Mouse (Mus musculus) testis, adult 2 months (tissue): ENCODE measurements around the gene Kit. TPM values are rescaled to one million over a fixed set of nuclear protein-coding genes. Genes with fewer than 3 reads are reported as not detected.
A peak's percentile ranks its signal among the peaks of the same experiment; 100 is the strongest.

Experiments used
- H3K27ac ChIP-seq: fragments of 200-500 bp; 2 replicates; pipeline ENCODE4 v1.5.1; 2012; ENCODE audit warnings: low read depth, low read length; ENCODE audit not compliant: control insufficient read depth, insufficient read depth
- H3K27me3 ChIP-seq: fragments of 200-500 bp; 2 replicates; pipeline ENCODE4 v1.6.1; 2012; ENCODE audit warnings: mild to moderate bottlenecking, low read length, moderate library complexity; ENCODE audit not compliant: control insufficient read depth, insufficient read depth
- H3K36me3 ChIP-seq: fragments of 200-500 bp; 2 replicates; pipeline ENCODE4 v1.6.1; 2012; ENCODE audit warnings: mild to moderate bottlenecking, low read length; ENCODE audit not compliant: control insufficient read depth, insufficient read depth
- H3K4me1 ChIP-seq: fragments of 200-500 bp; 2 replicates; pipeline ENCODE4 v1.6.1; 2012; ENCODE audit warnings: low read length; ENCODE audit not compliant: control insufficient read depth, insufficient read depth
- H3K4me3 ChIP-seq: fragments of 200-500 bp; 2 replicates; pipeline ENCODE4 v1.5.1; 2012; ENCODE audit warnings: low read depth, mild to moderate bottlenecking, low read length, moderate library complexity, mixed read lengths; ENCODE audit not compliant: control insufficient read depth
- CTCF ChIP-seq: fragments of 200-500 bp; IDR thresholded peaks from 2 replicates; pipeline ENCODE4 v1.5.1; 2012; ENCODE audit warnings: low read depth, mild to moderate bottlenecking, inconsistent platforms, low read length, moderate library complexity; ENCODE audit not compliant: control insufficient read depth, insufficient read depth, insufficient replicate concordance
- POLR2A ChIP-seq: fragments of 200-500 bp; IDR thresholded peaks from 2 replicates; pipeline ENCODE4 v1.6.1; 2012; ENCODE audit warnings: low read depth, mild to moderate bottlenecking, inconsistent platforms, low read length, moderate library complexity; ENCODE audit not compliant: control insufficient read depth
- polyA plus RNA-seq: library from polyadenylated mRNA; depleted of rRNA; stranded (reverse); fragments of >200 nt; gene quantifications from 2 replicates; pipeline ENCODE4 v1.2.3, GENCODE M21; 2012; rRNA removed

Kit gene
- 8.9 and 13.8 TPM in 2 replicates for polyA plus RNA-seq

- H3K27me3 ChIP-seq: no peaks in the 10 kb centered on the region
- peaks cover 19% of the 10 kb centered on the region for H3K4me1 ChIP-seq
- no peaks in the 10 kb centered on the region for H3K36me3 ChIP-seq
- peak; percentile 62 for TF ChIP-seq POLR2A
- TF ChIP-seq CTCF: no peak
- H3K4me3 ChIP-seq: peak within 1 kb of the TSS; percentile 81
- H3K27ac ChIP-seq: peak within 1 kb of the TSS; percentile 9; the same call in 1 of the 2 replicates
These were observed at the start of gene Kit for GRCm38 (mm10) chr5:75574852-75575566. TSS of gene Kit (plus strand) at chr5:75574916.

- Histone ChIP-seq H3K4me3 (no peak overlapping the region), H3K27ac (no peak overlapping the region), H3K36me3 (no peaks in the 10 kb centered on the region), H3K4me1 (peaks cover 3% of the 10 kb centered on the region; the same call in 1 of the 2 replicates), H3K27me3 (no peaks in the 10 kb centered on the region)
- no peak for TF ChIP-seq POLR2A
- TF ChIP-seq CTCF: no peak
These were observed 38.6 kb upstream of the Kit start for GRCm38 (mm10) chr5:75536156-75536555.

GRCm38 (mm10) chr5:75537717-75538116 is 37.0 kb upstream of the Kit start:
- H3K4me3 ChIP-seq: no peak overlapping the region
- peaks cover 3% of the 10 kb centered on the region; the same call in 1 of the 2 replicates for H3K4me1 ChIP-seq
- no peaks in the 10 kb centered on the region for H3K36me3 ChIP-seq
- H3K27me3 ChIP-seq: no peaks in the 10 kb centered on the region
- no peak overlapping the region for H3K27ac ChIP-seq
- TF ChIP-seq CTCF (no peak), POLR2A (no peak)

- no peaks in the 10 kb centered on the region for H3K36me3 ChIP-seq
- H3K27me3 ChIP-seq: no peaks in the 10 kb centered on the region
- TF ChIP-seq POLR2A: no peak
- no peak for TF ChIP-seq CTCF
- peaks cover 3% of the 10 kb centered on the region; the same call in 1 of the 2 replicates for H3K4me1 ChIP-seq
- no peak overlapping the region for H3K27ac ChIP-seq
- H3K4me3 ChIP-seq: no peak overlapping the region; the same call in 1 of the 2 replicates
These were observed 36.3 kb upstream of the Kit start for GRCm38 (mm10) chr5:75538458-75538857.

GRCm38 (mm10) chr5:75539098-75539497 is 35.6 kb upstream of the Kit start:
- H3K27me3 ChIP-seq: no peaks in the 10 kb centered on the region
- H3K27ac ChIP-seq: no peak overlapping the region
- TF ChIP-seq CTCF (no peak), POLR2A (no peak)
- no peak overlapping the region for H3K4me3 ChIP-seq
- H3K36me3 ChIP-seq: no peaks in the 10 kb centered on the region
- peaks cover 3% of the 10 kb centered on the region; the same call in 1 of the 2 replicates for H3K4me1 ChIP-seq

GRCm38 (mm10) chr5:75543757-75544156 is 31.0 kb upstream of the Kit start:
- no peaks in the 10 kb centered on the region for H3K27me3 ChIP-seq
- TF ChIP-seq POLR2A (no peak), CTCF (no peak)

GRCm38 (mm10) chr5:75544472-75545264 is 30.0 kb upstream of the Kit start:
- no peak overlapping the region for H3K27ac ChIP-seq
- no peaks in the 10 kb centered on the region for H3K27me3 ChIP-seq
- no peaks in the 10 kb centered on the region for H3K4me1 ChIP-seq
- no peaks in the 10 kb centered on the region for H3K36me3 ChIP-seq
- TF ChIP-seq CTCF: no peak
- TF ChIP-seq POLR2A: no peak
- no peak overlapping the region for H3K4me3 ChIP-seq

More at GRCm38 (mm10) chr5:75543757-75544156, 31.0 kb upstream of the Kit start:
- Histone ChIP-seq H3K27ac (no peak overlapping the region), H3K4me1 (no peaks in the 10 kb centered on the region), H3K36me3 (no peaks in the 10 kb centered on the region), H3K4me3 (no peak overlapping the region)
